ENCODE assay signal across 9 mouse cellular contexts in the genomic region with DNA sequence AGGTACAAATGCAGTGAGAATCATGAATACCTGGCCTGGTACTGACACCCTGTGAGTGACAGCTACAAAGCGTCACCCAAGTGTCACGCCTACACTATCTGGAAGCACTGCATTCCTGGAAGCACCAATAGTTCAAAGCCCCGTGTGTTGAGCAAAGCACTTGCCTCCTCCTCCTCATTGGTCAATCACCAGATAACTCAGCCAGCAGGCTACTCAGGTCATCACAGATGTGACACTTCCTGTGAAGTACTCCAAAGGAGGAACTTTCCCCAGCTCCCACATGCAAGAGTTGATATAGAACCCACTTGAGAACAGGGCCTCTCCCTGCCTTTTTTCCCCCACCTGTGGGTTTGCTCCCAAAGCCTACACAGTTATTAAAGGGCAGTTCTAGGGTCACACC. TPM values are rescaled to one million over a fixed set of nuclear protein-coding genes. Genes with fewer than 3 reads are reported as not detected.
DNase-seq lines count a peak whose midpoint lies in the region; ATAC-seq and TF ChIP-seq lines count a peak whose summit lies in the region.
"Had no signal": no experiment of that assay in that cellular context is flagged by ENCODE, and none has a peak within 500 bp of the region (broad histone marks: within the 10 kb centered on the region; RNA-seq: fewer than 3 reads in every experiment).

No protein-coding gene starts in this region.

- H3K36me3 ChIP-seq in E14TG2a.4 (ENCODE audit: insufficient read depth, low read length) (peaks cover 60% of the 10 kb centered on the region), MEL (ENCODE audit: control insufficient read depth in 1 of 2, insufficient read depth in 2 of 2, low read length in 2 of 2) (peaks cover 22 to 28% of the 10 kb centered on the region in 2 experiments)
- peaks cover 42% of the 10 kb centered on the region for H3K36me3 ChIP-seq in hindbrain, embryonic 15.5 days
- peaks cover 56% of the 10 kb centered on the region for H3K36me3 ChIP-seq in midbrain, embryonic 10.5 days

- H3K4me2 ChIP-seq in hindbrain, embryonic 15.5 days, result peak overlapping the region; percentile 81

- H3K4me3 ChIP-seq in E14TG2a.4 (replicated peaks; ENCODE audit: low read length) (peak overlapping the region; percentile 99), MEL (ENCODE audit: control insufficient read depth in 1 of 2, insufficient read depth in 1 of 2, low read depth in 2 of 2, low read length in 2 of 2) (peak overlapping the region; percentile 85 to 94)
- H3K4me3 ChIP-seq in hindbrain, embryonic 15.5 days, result 0 out of 2 replicates have a peak overlapping the region, but pooled peaks have one; percentile 68
- H3K4me3 ChIP-seq in midbrain, embryonic 10.5 days, result peak overlapping the region; percentile 87

- DNase-seq in MEL (ENCODE audit: low read depth, low spot score) (peak; percentile 85), MN1 (ENCODE audit: low spot score) (no peak)
- DNase-seq in midbrain, embryonic 10.5 days (ENCODE audit: low spot score), result no peak
- no peak for DNase-seq in layer of hippocampus, adult 9-10 months (ENCODE audit: low spot score)
- DNase-seq in urinary bladder, postnatal 36 days (ENCODE audit: low spot score in 2 of 2), result no peak
- DNase-seq: thymus, adult 18-20 months had no signal

- H3K9ac ChIP-seq in MEL (ENCODE audit: control insufficient read depth, low read depth, low read length, poor library complexity, severe bottlenecking), result peak overlapping the region; percentile 81
- H3K9ac ChIP-seq in hindbrain, embryonic 15.5 days, result no peak overlapping the region

- TF ChIP-seq EP300 in MEL (IDR thresholded peaks at IDR 0.05; ENCODE audit: low read depth in 1 of 2, low read length in 2 of 2), result no peak

- no peaks in the 10 kb centered on the region for H3K27me3 ChIP-seq in E14TG2a.4 (ENCODE audit: insufficient read depth, low read length)
- H3K27me3 ChIP-seq in MEL (ENCODE audit: control insufficient read depth in 1 of 2, insufficient read depth in 2 of 2, low read length in 2 of 2), result no peaks in the 10 kb centered on the region
- H3K27me3 ChIP-seq in hindbrain, embryonic 15.5 days, result no peaks in the 10 kb centered on the region
- H3K27me3 ChIP-seq in midbrain, embryonic 10.5 days (ENCODE audit: low read depth, poor library complexity, severe bottlenecking), result no peaks in the 10 kb centered on the region

- TF ChIP-seq POLR2A in MEL (IDR thresholded peaks at IDR 0.05; ENCODE audit: control insufficient read depth in 1 of 2, insufficient read depth in 1 of 2, low read depth in 1 of 2, low read length in 2 of 2, poor library complexity in 1 of 2), result peak in 1 of 2 experiments; percentile 52; a peak in 1 of 4 replicates

- WGBS in hindbrain, embryonic 15.5 days, result 91% methylated on average over 3 of the region's 3 CpGs
- WGBS in midbrain, embryonic 10.5 days, result 90% methylated on average over 3 of the region's 3 CpGs

- no peak for ATAC-seq in hindbrain, embryonic 15.5 days (ENCODE audit: low FRiP score, low read depth)

- TF ChIP-seq CTCF in E14TG2a.4 (conservative IDR thresholded peaks at IDR 0.05; ENCODE audit: low read length) (no peak), MEL (IDR thresholded peaks at IDR 0.05 in 2 of 3, conservative IDR thresholded peaks at IDR 0.05 in 1 of 3; ENCODE audit: control insufficient read depth in 1 of 3, insufficient read depth in 1 of 3, low read depth in 2 of 3, low read length in 3 of 3, poor library complexity in 1 of 3, severe bottlenecking in 1 of 3) (no peak)

- peaks cover 44% of the 10 kb centered on the region for H3K79me2 ChIP-seq in MEL (ENCODE audit: control insufficient read depth, insufficient read depth, low read length, poor library complexity)

- peak overlapping the region; percentile 70; the same call in 1 of the 2 replicates for H3K27ac ChIP-seq in MEL (ENCODE audit: control insufficient read depth, low read depth, low read length)
- no peak overlapping the region for H3K27ac ChIP-seq in hindbrain, embryonic 15.5 days (replicated peaks)
- H3K27ac ChIP-seq in midbrain, embryonic 10.5 days (replicated peaks), result no peak overlapping the region

- H3K4me1 ChIP-seq in E14TG2a.4 (replicated peaks; ENCODE audit: low read depth, low read length), result peaks cover 41% of the 10 kb centered on the region
- H3K4me1 ChIP-seq in MEL (ENCODE audit: control insufficient read depth in 1 of 2, insufficient read depth in 2 of 2, low read length in 2 of 2), result peaks cover 5 to 16% of the 10 kb centered on the region in 2 experiments
- H3K4me1 ChIP-seq in hindbrain, embryonic 15.5 days (replicated peaks), result peaks cover 27% of the 10 kb centered on the region
- peaks cover 26% of the 10 kb centered on the region for H3K4me1 ChIP-seq in midbrain, embryonic 10.5 days

- H3K9me3 ChIP-seq in E14TG2a.4 (ENCODE audit: low read length), result no peaks in the 10 kb centered on the region
- H3K9me3 ChIP-seq in MEL (replicated peaks; ENCODE audit: insufficient read depth, low read length), result no peaks in the 10 kb centered on the region
- H3K9me3 ChIP-seq in hindbrain, embryonic 15.5 days, result no peaks in the 10 kb centered on the region
- no peaks in the 10 kb centered on the region for H3K9me3 ChIP-seq in midbrain, embryonic 10.5 days (replicated peaks)

- TF ChIP-seq RAD21 in MEL (IDR thresholded peaks at IDR 0.05; ENCODE audit: low read depth, low read length), result no peak

TF ChIP-seq in MEL, 35 proteins besides CTCF, POLR2A, EP300 and RAD21 (continues in another document):
- TF ChIP-seq CHD1 (IDR thresholded peaks at IDR 0.05; ENCODE audit: low read depth, low read length) (no peak), GABPA (IDR thresholded peaks at IDR 0.05; ENCODE audit: low read depth, low read length) (no peak), MAX (IDR thresholded peaks at IDR 0.05; ENCODE audit: low read length) (peak; percentile 58; the same call in 1 of the 2 replicates), MAZ (IDR thresholded peaks at IDR 0.05; ENCODE audit: low read depth, low read length) (no peak), E2F4 (IDR thresholded peaks at IDR 0.05; ENCODE audit: borderline replicate concordance, low read depth, low read length) (no peak), TAL1 (IDR thresholded peaks at IDR 0.05; ENCODE audit: low read length) (no peak), CHD2 (IDR thresholded peaks at IDR 0.05; ENCODE audit: low read length) (no peak), ETS1 (IDR thresholded peaks at IDR 0.05; ENCODE audit: low read depth, low read length) (no peak; the same call in 1 of the 2 replicates), UBTF (IDR thresholded peaks at IDR 0.05; ENCODE audit: borderline replicate concordance, insufficient read depth, low read depth, low read length) (no peak), ZNF384 (IDR thresholded peaks at IDR 0.05; ENCODE audit: low read depth, low read length) (no peak), ZC3H11A (IDR thresholded peaks at IDR 0.05; ENCODE audit: low read depth, low read length) (no peak), ELF1 (IDR thresholded peaks at IDR 0.05; ENCODE audit: low read depth, low read length) (no peak), KAT2A (conservative IDR thresholded peaks at IDR 0.05; ENCODE audit: low read depth, low read length) (no peak), HCFC1 (IDR thresholded peaks at IDR 0.05; ENCODE audit: low read depth, low read length) (0 out of 2 replicates have a peak, but pooled peaks have one; percentile 45), SIN3A (IDR thresholded peaks at IDR 0.05; ENCODE audit: low read length) (no peak), USF2 (IDR thresholded peaks at IDR 0.05; ENCODE audit: borderline replicate concordance in 1 of 2, insufficient read depth in 1 of 2, low read depth in 1 of 2, low read length in 2 of 2) (no peak), BHLHE40 (IDR thresholded peaks at IDR 0.05; ENCODE audit: borderline replicate concordance, low read depth, low read length) (no peak), MEF2A (IDR thresholded peaks at IDR 0.05; ENCODE audit: extremely low read depth, insufficient replicate concordance, low read depth, low read length, poor library complexity, severe bottlenecking) (no peak), TBP (IDR thresholded peaks at IDR 0.05; ENCODE audit: low read depth, low read length) (peak; percentile 54; the same call in 1 of the 2 replicates)

RNA-seq across cellular contexts. Expression of a gene that starts 1.9 kb away (rescaled TPM):
- total RNA-seq in MEL (2012; rRNA removed), result 625 and 639 TPM in 2 replicates
- 1,000 to 10,000 TPM in 1 of 2 experiments, 100 to 1,000 TPM in 1; 563 to 1,152 TPM for polyA plus RNA-seq in MEL (2012; ENCODE audit: insufficient read depth in 1 of 2, insufficient read length in 2 of 2, low read depth in 1 of 2, low replicate concordance in 2 of 2, missing spikeins in 1 of 2)
- 263 and 274 TPM in 2 replicates for polyA plus RNA-seq in hindbrain, embryonic 15.5 days (2015; fragmentation: Nextera tagmentation; extraction: Ambion mirVana)
- 534 and 562 TPM in 2 replicates for polyA plus RNA-seq in midbrain, embryonic 10.5 days (2016; fragmentation: Nextera tagmentation; extraction: Ambion mirVana)

RNA-seq across cellular contexts. Expression of a gene that starts 10.3 kb away (rescaled TPM):
- 364 and 367 TPM in 2 replicates for total RNA-seq in MEL (2012; rRNA removed)
- 100 to 1,000 TPM; 601 to 821 TPM for polyA plus RNA-seq in MEL (2012; ENCODE audit: insufficient read depth in 1 of 2, insufficient read length in 2 of 2, low read depth in 1 of 2, low replicate concordance in 2 of 2, missing spikeins in 1 of 2)
- 492 and 533 TPM in 2 replicates for polyA plus RNA-seq in hindbrain, embryonic 15.5 days (2015; fragmentation: Nextera tagmentation; extraction: Ambion mirVana)
- 743 and 777 TPM in 2 replicates for polyA plus RNA-seq in midbrain, embryonic 10.5 days (2016; fragmentation: Nextera tagmentation; extraction: Ambion mirVana)

RNA-seq across cellular contexts. Expression of a gene that starts 20.2 kb away (rescaled TPM):
- not detected in 2 replicates for total RNA-seq in MEL (2012; rRNA removed)
- polyA plus RNA-seq in MEL (2012; ENCODE audit: insufficient read depth in 1 of 2, insufficient read length in 2 of 2, low read depth in 1 of 2, low replicate concordance in 2 of 2, missing spikeins in 1 of 2), result not detected
- not detected in 2 replicates for polyA plus RNA-seq in hindbrain, embryonic 15.5 days (2015; fragmentation: Nextera tagmentation; extraction: Ambion mirVana)
- polyA plus RNA-seq in midbrain, embryonic 10.5 days (2016; fragmentation: Nextera tagmentation; extraction: Ambion mirVana), result not detected in 2 replicates
- polyA plus RNA-seq: large intestine, adult 2 months had no signal

RNA-seq across cellular contexts. Expression of a gene that starts 21.6 kb away (rescaled TPM):
- 27.2 and 36.6 TPM in 2 replicates for total RNA-seq in MEL (2012; rRNA removed)
- 10 to 100 TPM in 1 of 2 experiments, not detected in 1; 83.5 TPM for polyA plus RNA-seq in MEL (2012; ENCODE audit: insufficient read depth in 1 of 2, insufficient read length in 2 of 2, low read depth in 1 of 2, low replicate concordance in 2 of 2, missing spikeins in 1 of 2)
- polyA plus RNA-seq in hindbrain, embryonic 15.5 days (2015; fragmentation: Nextera tagmentation; extraction: Ambion mirVana), result 243 and 246 TPM in 2 replicates
- polyA plus RNA-seq in midbrain, embryonic 10.5 days (2016; fragmentation: Nextera tagmentation; extraction: Ambion mirVana), result 226 and 238 TPM in 2 replicates

RNA-seq across cellular contexts. Expression of a gene that starts 27.0 kb away (rescaled TPM):
- total RNA-seq in MEL (2012; rRNA removed), result 1,072 and 1,078 TPM in 2 replicates
- polyA plus RNA-seq in MEL (2012; ENCODE audit: insufficient read depth in 1 of 2, insufficient read length in 2 of 2, low read depth in 1 of 2, low replicate concordance in 2 of 2, missing spikeins in 1 of 2), result 100 to 1,000 TPM in 1 of 2 experiments, not detected in 1; 600 TPM
- 247 and 251 TPM in 2 replicates for polyA plus RNA-seq in hindbrain, embryonic 15.5 days (2015; fragmentation: Nextera tagmentation; extraction: Ambion mirVana)
- 605 and 647 TPM in 2 replicates for polyA plus RNA-seq in midbrain, embryonic 10.5 days (2016; fragmentation: Nextera tagmentation; extraction: Ambion mirVana)
